Mouse (Mus musculus) mesoderm, embryonic 11.5 days (tissue): ENCODE results near the gene Tcea2.

ENCODE experiments used
- DNase-seq: peaks from one replicate; pipeline ENCODE4 v3.0.0-alpha.2; 2012; ENCODE audit warnings: low read depth, low spot score

Gene Tcea2

GRCm38 (mm10) chr2:181713749-181714148 lies 33.6 kb downstream of the Tcea2 start:
- peak; percentile 15 for DNase-seq

DNA sequence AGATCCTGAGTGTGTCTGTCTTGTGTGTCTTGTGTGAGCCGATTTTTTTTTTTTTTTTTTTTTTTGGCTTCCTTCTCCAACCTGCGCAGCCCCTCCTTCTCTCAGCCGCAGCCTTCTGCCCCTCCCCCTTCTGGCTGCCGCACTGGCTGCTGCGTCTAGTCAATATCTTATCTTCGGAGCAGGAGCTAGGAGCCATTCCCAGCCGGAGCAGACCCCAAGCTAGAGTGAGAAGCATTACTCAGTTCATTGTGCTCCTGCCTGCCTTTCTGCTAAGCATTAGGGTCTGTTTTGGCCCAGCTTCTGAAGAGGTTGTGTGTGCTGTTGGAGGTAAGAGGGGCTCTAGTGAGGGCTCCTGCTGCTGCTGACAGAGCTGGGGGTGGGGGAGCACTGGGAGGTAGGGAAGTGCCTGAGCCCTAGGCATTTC lies 34.8 kb downstream of the Tcea2 start, which contains the start of gene Oprl1:
TSS of gene Oprl1 (plus strand) at position 114 of the 424 bp plus-strand sequence.
- peak; percentile 26 for DNase-seq

DNA sequence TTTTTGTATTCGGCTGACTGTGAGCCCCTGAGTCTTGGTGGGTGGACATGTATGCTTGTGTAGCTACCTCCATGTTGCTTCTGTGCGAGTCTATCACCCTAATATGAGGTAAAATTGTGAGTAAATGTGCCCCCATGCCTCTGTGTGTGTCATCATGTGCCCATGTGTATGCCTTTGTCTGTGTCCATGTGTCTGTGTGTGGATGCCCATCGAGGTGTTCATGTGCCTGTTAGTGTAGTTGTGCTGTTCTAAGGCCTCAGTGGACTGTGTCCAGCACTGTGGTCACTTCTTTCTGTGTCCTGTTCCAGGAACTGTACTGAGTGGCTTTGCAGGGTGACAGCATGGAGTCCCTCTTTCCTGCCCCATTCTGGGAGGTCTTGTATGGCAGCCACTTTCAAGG lies 35.3 kb downstream of the Tcea2 start:
- no peak for DNase-seq

DNA sequence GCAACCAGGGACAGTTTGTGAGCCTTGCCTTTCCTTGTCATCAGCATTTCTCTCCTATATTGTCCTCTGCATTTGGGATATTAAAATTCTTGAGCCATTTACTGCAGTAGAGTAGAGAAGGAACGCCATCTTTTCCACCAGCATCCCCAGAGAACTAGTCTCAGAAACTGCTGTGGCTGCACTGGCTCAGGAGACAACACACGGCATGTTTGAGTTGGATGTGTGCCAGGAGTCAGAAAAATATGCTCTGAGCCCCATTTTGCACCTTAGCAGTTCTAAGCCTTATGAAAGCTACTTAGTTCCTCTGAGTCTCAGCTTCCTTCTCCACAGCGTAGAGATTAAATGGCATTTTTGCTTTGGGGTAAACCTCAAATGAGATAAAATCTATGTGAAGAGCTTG lies 36.9 kb downstream of the Tcea2 start:
- no peak for DNase-seq

DNA sequence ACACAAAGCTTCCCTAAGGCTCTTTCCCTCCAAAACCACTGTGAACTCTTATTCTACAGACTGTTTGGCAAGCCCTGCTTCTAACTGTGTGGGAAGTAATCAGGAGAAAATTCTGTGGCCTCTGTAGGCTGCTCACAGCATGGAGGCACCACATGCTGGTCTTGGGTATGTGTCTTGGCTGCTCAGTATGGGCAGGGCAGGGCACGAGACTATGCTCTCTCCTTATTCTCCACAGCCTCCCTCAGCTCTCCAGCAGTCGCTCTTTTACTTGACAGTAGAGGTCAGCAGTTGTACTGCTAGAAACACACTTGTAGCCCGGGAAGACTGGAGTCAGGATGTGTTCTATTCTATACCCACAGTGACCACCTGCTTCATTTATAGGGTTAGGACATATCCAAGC lies 40.0 kb downstream of the Tcea2 start:
- DNase-seq: no peak

DNA sequence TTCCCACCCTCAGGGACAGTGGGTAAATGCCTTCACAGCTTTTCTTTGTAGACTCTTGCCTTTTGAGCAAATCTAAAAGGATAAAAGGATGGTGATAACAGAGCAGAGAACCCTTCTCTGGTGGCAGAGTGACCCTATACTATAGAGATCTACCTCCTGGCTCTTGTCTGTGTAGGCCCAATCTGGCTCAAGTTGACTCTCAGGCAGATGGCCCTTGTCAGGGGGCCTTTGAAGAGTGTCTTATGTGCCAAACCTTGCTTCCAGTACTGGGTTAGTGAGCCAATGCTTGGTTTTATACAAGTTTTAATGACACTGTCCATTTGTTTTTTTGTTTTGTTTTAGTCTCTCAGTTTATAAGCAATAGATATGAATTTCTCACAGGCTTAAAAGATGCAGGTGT lies 41.1 kb downstream of the Tcea2 start:
- no peak for DNase-seq

- DNase-seq: peak; percentile 54
Observed at GRCm38 (mm10) chr2:181722213-181722612, 42.1 kb downstream of the Tcea2 start.

DNA sequence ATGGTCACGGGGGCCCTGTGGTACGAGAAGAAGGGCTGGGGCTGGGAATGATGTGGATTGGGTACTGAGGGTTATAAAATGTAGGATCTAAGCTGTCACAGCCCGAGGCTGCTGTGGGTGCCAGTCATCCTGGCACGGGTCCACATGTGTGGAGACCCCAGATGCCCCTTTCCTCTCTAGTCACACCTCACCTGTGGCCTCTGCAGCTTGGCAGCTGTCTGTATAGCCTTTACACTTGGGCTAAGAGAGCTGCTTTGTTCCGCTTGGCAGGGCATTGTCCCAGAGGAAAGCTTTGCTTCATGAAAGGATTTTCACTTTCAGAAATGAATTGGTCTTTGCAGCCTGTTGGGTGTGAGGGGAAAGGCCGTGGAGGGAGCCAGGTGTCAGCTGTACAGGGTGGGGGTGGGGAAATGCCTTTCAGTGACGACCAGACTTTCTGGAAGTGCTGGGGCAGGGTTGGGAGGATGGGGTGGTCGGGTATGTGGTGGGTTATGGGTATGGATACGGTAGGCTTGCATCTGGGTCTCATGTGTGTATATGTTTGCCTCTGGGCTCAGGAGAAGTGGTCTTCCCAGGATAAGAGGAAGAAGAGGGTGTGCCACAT lies 47.7 kb downstream of the Tcea2 start:
- no peak for DNase-seq

GRCm38 (mm10) chr2:181730051-181730450 lies 49.9 kb downstream of the Tcea2 start:
- no peak for DNase-seq
